Mouse (Mus musculus) megakaryocyte progenitor cell, adult 5-6 weeks (primary cell): ENCODE data around the gene Pfdn6. TPM values are rescaled to one million over a fixed set of nuclear protein-coding genes. Genes with fewer than 3 reads are reported as not detected.
"Not testable (repeated sequence)": the region's sequence is repeated elsewhere in the genome, so short reads cannot be mapped to it uniquely, and the experiment has no call there.

Experiments
- ATAC-seq: replicated peaks from 2 replicates; pipeline ENCODE4 v1.8.0; 2016; ENCODE audit warnings: mild to moderate bottlenecking, moderate TSS enrichment, inconsistent platforms; ENCODE audit not compliant: poor library complexity
- total RNA-seq, 2 experiments: library from RNA; stranded (forward) in 1 of 2; stranded (reverse) in 1 of 2; fragments of 157-497, 149-512 nt in 1 of 2; fragments of 200-1000 nt in 1 of 2; gene quantifications; 2 replicates each; pipeline versions ENCODE4 v1.2.3 to v1.2.4; 2015 to 2017

Pfdn6 gene
- total RNA-seq, 2 experiments from 2014 or later: 132 to 144 TPM

DNA sequence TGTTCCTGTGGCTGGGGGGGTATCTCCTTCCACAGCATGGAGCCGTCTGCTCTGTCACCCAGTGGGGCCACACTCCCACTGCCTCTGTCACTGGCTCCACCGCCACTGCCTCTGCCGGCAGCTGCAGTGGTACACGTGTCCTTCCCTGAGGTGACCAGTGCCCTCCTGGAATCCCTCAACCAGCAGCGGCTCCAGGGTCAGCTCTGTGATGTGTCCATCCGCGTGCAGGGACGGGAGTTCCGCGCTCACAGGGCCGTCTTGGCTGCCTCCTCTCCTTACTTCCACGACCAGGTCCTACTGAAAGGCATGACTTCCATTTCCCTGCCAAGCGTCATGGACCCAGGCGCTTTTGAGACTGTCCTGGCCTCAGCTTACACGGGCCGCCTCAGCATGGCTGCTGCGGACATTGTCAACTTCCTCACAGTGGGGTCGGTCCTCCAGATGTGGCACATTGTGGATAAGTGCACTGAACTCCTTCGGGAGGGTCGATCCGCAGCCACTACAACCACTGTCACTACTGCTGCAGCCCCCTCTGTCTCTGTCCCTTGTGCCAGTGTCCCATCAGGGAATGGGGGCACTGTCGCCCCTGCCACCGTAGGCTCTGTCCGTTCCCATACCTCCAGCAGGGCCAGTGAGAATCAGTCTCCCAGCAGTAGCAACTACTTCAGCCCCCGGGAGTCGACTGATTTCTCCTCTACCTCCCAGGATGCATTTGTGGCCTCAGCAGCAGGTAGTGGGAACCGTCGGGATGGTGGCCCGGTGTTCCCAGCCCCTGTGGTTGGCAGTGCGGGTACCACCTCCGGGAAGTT is 23.1 kb downstream of the Pfdn6 start:
- no peak for ATAC-seq

DNA sequence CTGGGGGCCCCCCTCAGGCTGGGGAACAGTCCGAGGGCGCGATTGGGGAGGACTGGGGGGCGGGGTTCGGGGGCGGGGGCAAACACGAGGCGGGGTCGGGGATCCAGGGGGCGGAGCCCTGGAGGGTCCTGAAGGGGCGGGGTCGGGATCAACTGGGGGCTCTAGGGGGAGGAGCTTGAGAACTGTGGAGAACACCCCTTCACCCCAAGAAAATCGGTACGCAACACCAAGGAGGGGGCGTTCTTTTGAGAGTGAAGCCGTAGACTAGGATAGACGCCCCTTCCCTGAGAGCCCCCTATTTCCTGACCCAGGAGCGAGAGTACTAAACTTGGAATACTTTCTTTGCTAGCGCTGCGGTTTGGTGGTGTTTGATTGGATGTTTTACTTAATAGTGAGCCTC is 23.8 kb downstream of the Pfdn6 start:
- ATAC-seq: no peak

DNA sequence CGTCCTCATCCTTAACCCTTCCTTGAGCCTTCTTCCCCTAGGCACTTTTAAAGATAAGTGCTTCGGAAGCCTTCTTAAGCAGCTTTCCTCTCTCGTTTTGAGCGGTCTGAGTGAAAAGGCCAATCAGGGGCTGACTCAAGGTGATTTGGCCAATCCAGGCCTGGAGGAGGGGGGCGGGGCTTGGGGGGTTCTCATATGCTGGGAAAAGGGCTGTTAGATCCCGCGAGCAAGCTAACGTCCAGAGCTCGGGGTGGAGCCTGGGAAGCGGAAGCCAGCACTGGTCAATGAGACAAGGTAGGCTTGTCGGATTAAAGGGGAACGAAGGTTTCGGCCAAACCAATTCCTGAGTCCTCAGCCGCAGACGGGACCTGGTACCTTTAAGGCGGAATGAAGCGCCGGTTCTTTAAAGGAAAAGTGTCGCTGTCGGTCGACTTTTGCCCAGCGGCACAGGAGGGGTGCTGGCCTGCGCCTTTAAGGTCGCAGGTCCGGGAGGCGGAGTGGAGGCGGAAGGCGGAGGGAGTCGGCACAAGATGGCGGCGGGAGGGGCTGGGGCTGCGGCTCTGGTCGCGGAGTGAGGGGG is 24.4 kb downstream of the Pfdn6 start, which contains the start of the genes Tapbp and Zbtb22:
Tapbp (plus strand) TSS at position 229 of the 580 bp plus-strand sequence.
Zbtb22 (plus strand) TSS at position 234 of the 580 bp plus-strand sequence.
- ATAC-seq: peak; percentile 67

DNA sequence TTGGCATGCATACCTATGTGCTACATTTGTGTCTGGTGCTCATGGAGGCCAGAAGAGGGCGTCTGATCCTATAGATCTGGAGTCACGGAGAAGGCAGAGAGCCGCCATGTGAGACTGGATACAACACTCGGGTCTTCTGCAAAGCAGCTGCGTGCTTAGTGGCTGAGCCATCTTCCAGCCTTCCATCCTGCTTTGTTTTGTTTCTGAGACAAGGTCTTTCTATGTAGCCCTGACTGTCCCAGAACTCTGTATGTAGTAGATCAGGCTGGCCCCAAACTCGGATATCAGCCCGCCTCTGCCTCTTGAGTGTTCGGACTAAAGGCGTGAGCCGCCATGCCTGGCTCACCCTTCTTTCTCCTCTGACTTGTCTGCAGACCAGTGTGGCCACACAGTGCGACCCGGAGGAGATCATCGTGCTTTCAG is 25.2 kb downstream of the Pfdn6 start:
- no peak for ATAC-seq

DNA sequence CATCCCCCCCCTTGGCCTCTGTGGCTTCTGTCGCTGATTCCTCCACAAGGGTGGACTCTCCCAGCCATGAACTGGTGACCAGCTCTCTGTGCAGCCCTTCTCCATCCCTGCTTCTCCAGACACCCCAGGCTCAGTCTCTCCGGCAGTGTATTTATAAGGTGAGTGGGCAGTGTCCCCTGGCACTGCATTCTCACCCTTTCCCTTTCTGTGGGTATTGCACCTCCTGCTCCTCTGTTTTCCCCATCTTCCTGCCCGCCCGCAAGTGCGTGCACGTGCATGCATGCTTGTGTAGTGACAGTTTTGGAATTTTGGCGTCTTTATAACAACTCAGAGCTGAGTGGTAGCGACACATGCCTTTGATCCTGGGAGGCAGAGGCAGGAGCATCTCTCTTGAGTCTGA is 26.2 kb downstream of the Pfdn6 start:
- ATAC-seq: no peak

DNA sequence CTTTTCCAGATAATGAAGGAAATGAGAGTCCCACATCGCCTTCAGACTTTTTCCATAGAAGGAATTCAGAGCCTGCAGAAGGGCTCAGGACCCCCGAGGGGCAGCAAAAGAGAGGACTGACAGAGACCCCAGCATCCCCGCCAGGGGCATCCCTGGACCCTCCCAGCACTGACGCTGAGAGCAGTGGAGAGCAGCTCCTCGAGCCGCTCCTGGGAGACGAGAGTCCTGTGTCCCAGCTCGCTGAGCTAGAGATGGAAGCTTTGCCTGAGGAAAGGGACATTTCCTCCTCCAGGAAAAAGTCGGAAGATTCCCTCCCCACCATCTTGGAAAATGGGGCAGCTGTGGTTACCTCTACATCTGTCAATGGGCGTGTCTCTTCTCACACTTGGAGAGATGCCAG is 26.9 kb downstream of the Pfdn6 start:
- no peak for ATAC-seq

DNA sequence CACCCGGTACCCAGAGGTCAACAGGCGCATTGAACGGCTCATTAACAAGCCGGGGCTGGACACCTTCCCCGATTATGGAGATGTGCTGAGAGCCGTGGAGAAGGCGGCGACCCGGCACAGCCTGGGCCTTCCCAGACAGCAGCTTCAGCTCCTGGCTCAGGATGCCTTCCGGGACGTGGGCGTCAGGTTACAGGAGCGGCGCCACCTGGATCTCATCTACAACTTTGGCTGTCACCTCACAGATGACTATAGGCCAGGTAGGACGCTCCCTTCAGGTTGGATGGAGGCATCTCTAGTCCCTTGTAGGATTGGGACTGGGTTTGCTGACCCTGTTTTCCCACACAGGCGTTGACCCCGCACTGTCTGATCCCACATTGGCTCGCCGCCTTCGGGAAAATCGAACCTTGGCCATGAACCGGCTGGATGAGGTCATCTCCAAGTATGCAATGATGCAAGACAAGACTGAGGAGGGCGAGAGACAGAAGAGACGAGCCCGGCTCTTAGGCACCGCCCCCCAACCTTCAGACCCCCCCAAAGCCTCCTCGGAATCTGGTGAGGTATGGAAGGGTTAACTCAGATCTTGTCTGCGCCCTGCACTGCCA is 28.2 kb downstream of the Pfdn6 start:
- no peak for ATAC-seq

DNA sequence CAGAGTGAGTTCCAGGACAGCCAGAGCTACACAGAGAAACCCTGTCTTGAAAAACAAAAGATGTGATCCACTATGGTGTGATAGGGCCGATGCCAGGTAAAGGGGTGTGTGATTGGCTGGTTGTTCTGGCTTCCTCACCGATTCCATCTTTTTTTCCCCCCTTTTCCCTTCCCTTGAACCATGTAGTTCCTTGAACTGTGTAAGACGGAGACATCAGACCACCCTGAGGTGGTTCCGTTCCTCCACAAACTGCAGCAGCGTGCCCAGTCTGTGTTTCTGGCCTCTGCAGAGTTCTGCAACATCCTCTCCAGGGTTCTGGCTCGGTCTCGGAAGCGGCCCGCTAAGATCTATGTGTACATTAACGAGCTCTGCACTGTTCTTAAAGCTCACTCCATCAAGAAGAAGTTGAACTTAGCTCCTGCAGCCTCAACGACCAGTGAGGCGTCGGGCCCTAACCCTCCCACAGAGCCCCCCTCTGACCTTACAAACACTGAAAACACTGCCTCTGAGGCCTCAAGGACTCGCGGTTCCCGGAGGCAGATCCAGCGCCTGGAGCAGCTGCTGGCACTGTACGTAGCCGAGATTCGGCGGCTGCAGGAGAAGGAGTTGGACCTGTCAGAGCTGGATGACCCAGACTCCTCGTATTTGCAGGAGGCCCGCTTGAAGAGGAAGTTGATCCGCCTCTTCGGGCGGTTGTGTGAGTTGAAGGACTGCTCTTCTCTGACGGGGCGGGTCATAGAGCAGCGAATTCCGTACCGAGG is 28.9 kb downstream of the Pfdn6 start:
- ATAC-seq: no peak

DNA sequence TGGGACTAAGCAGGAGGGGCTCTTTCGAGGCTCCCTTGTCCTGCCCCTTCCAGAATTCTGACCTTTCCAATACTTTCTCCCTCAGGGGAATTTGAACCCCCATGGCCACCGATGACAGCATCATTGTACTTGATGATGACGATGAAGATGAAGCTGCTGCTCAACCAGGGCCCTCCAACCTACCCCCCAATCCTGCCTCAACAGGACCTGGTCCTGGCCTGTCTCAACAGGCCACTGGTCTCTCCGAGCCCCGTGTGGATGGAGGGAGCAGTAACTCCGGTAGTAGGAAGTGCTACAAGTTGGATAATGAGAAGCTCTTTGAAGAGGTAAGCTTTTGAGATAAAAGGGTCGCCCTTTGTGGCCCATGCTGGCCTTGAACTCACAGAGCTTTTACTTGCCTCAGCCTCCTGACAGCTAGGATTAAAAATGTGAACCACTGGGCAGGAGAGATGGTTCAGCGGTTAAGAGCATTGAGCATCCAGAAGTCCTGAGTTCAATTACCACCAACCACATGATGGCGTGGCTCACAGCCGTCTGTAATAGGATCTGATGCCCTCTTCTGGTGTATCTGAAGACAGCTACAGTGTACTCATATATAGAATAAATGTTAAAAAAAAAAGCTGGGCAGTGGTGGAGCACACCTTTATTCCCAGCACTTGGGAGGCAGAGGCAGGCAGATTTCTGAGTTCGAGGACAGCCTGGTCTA is 29.6 kb downstream of the Pfdn6 start:
- no peak for ATAC-seq

DNA sequence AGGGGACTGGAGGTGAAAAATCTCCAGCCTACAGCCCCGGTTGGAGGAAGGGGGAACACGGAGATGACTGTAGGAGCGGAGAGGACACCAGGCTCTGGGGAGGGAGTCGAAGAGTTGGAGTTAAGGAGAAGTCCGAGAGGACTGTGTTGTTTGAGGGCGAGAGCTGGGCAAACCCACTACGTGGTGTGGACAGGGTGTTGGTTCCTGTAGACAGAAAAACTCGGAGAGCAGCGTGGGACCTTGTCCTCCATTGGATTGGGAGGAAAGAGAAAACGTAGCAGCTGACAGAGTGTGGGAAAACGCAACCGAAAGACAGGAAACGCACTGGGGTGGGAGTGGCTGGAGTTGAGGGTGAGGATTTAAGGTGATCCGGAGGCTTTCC is 30.3 kb downstream of the Pfdn6 start:
- peak; percentile 12; the same call in 1 of the 2 replicates for ATAC-seq

DNA sequence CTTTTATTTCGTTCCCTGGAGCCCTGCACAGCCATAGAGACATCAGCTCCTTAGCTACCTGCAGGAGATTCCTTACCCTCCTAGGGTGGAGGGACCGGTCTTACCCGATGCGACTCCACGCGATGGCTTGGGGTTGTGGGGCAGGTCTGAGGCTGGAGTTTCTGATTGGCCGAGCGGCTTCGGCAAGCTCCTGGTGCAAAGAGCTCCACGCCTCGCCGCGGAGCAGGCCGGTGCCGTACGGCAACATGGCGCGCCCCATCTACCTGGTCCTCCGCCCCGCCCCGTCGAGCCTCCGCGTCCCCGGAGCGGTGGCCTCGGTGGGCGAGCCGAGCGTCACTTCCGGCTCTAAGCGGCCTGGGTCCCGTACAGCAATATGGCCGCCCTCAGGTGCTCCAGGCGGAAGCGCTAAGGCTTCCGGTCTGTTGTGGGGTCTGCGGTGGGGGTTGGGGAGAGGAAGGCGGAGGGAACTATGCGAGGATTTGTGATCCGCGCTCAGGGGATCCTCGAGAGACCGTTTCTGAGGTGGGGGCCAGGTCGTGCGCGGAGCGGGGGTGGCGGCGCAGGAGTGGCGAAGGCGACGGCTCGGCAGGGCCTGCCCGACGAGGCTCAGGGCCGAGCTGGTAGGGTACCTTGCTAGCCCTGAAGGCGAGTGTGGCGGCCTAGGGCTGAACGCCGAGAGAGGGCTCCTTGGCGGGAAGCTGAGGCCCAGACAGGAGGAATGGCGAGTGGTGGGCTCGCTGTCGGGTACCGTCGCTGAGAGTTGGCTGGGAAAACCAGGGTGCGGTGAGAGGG is 30.9 kb downstream of the Pfdn6 start, which contains the start of gene Daxx:
Daxx (plus strand) TSS at position 338 of the 792 bp plus-strand sequence.
- peak; percentile 90 for ATAC-seq

DNA sequence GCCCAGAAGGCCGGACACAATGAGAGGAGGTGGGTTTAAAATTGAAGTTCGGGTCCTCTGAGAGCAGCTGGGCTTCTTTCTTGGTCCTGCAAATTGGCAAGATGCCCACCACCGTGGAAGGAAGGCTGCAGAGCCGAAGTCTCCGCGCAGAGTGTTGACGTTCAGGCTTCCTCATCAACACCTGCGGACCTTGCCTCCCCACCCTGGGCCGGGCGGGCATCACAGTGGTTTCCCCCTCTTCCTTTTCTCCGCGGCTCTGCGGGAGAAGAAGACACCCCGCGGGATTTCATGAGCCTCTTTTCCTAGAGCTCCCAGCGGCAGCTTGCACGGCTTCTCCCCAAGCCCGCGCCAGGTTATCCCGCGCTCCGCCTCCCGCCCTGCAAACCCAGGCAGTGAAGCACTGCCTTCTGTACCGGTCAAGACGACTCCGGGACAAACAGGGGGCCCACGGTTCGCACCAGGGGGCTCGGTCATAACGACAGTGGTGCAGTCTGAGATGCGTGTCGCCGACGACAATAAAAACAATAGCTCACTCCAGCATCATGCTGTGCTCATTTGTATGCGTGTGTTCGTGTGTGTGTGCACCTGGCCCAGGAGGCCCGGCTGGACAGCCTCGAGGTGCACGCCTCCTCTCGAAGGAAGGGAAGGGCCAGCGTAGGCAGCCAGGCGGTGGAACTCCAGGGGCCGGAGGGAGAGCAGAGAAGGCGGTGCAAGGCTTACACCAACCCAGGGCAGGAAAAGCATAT is 31.6 kb downstream of the Pfdn6 start:
- ATAC-seq: peak; percentile 33

DNA sequence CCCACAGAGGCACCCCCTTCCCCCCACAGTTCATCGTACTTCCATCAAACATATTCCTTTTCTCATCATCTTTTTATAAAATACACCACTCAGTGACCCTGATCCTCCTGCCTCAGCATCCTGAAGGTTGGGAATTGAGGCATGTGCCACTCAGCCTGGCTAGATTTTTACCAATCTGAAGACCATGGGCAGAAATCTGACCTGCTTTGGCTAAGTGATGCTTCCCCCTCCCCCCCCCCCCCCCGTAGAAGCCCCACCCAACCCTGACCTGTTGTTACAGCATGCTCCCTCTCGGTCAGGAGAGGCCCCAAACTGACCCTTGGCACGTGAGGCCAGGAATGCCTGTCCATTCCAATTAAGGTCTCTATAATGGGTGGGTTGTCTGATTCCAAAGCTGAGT is 35.3 kb downstream of the Pfdn6 start, which contains the start of gene Platr17:
Platr17 (plus strand) TSS at position 301 of the 400 bp plus-strand sequence.
- ATAC-seq: not testable (repeated sequence)

DNA sequence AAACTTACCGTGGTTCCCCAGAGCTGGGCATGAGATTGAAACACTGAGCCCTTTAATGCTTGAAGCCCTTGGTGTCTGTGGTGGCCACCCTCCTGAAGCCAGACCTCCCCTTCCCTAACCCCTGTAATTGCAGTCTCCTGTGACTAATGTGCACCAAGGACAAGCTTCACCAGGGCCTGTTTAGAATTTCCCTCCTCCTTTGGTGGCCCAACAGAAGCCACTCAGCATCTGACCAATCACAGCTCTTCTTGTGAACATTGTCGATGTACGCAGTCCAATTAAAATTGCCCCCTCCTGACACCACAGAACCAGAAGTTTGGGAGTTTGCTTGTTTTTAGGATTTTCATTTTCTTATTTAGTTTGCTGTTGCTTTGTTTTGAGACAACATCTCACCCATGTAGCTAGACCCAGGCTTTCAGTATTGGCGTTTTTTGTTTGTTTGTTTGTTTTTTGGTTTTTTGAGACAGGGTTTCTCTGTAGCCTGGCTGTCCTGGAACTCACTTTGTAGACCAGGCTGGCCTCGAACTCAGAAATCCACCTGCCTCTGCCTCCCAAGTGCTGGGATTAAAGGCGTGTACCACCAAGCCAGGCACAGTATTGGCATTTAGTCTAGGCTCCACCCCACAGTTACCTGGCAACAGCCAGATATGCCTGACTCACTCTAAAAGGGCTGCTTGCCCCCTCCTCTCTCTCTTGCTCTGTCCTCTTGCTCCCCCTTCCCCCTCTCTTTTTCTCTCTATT is 36.1 kb downstream of the Pfdn6 start:
- not testable (repeated sequence) for ATAC-seq

DNA sequence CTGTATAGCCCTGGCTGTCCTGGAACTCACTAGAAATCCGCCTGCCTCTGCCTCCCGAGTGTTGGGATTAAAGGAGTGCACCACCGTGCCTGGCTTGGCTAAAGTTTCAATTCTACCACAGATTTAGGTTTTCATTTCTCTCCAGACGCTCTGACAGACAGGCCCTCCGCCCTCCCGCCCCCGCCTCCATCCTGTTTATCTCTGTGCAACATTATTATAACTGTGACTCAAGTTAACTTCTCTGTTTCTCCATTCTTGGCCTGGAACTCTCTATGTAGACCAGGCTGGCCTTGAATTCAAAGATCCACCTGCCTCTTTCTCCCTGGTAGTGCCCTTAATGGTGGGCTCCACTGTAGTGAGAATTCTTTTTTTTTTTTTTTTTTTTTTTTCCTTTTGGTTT is 37.7 kb downstream of the Pfdn6 start:
- ATAC-seq: peak; percentile 49; the same call in 1 of the 2 replicates

DNA sequence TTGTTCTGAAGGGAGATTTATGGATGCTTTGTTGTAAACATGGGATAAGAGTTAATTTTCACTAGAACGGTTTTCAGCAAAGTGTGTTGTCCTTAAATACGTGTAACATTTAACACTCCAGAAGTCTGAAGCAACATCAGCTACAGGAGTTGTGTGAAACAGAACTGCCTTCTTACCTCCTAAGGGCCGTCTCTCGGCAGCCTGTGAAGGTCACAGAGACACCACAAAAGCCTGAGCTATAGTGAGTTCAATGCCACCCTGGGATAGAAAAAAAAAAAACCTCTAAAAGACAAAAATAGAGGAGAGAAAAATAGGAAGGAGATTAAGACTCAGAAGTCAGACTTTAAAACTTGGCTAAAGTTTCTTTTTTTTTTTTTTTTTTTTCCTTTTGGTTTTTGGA is 38.1 kb downstream of the Pfdn6 start:
- ATAC-seq: no peak

DNA sequence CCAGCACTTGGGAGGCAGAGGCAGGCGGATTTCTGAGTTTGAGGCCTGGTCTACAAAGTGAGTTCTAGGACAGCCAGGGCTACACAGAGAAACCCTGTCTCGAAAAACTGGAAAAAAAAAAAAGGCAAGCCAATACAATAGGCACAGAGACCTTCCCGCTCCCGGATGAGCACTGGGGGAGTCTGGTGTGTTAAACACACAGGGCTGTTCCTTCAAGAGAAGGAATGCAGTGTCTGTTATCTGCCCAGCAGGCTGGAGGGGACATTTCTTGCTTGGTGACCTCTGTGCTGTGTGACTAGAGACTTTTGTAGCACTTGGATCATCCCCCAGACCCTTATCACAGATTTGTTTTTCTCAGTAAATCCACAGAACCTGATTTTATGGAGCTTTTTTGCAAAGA is 38.5 kb downstream of the Pfdn6 start:
- no peak for ATAC-seq

DNA sequence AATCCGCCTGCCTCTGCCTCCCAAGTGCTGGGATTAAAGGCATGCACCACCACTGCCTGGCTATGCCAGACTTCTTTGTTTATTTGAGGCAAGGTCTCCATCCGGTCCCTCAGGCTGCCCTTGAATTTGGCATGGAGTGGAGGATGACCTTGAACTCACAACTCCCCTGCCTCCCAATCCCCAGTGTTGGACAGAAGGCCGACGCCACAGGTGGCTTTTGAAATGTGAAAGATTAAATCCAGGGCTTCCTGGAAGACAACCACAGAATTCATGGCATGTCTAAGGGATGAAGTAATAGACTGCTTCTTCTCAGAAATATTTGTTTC is 39.2 kb downstream of the Pfdn6 start:
- ATAC-seq: no peak
